Mouse (Mus musculus) frontal cortex, postnatal 36 days (tissue): ENCODE data around the gene Upb1.
"Not testable (repeated sequence)": the region's sequence is repeated elsewhere in the genome, so short reads cannot be mapped to it uniquely, and the experiment has no call there.

Source experiments
- DNase-seq, 2 experiments: peaks; one replicate each; pipeline ENCODE4 v3.0.0; 2022; ENCODE audit warnings: low spot score in 2 of 2

The Upb1 gene

DNA sequence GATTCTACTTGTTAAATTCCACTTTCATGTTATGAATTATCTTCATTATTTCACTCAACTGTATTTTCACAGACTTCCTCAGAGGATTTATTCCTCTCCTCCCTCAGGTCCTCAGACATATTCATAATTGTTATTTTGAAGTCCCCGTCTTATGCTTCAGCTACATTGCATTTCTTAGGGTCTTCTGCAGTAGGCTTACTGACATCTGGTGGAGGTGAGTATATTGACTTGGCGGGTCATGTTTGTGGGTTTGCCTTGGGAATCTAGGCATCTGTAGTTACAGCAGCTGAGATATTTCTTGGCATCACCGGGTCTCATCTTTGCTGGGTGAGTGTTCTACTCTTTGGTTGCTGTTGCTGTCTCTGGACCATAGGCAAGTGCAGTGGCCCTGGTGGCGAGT, at the start of gene Upb1:
Gene Upb1 (plus strand): TSS at position 158 of the 400 bp plus-strand sequence.
- DNase-seq = no peak

DNA sequence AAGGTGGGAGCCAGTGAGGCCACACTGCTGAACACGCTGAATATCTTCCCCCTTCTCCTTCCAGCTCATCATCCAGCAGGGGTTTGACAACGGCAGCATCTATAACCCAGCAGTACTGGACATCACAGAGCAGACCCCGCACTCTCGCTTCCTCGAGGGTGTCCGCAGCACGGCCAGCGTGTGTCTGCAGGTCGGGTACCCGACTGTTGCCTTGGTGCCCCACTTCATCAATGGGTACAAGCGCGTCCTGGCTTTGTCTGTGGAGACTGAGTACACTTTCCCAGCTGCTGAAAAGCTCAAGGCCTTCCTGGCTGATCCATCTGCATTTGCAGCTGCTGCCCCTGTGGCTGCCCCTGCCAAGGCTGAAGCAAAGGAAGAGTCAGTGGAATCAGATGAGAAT, 48.4 kb upstream of the Upb1 start:
- no peak for DNase-seq

DNA sequence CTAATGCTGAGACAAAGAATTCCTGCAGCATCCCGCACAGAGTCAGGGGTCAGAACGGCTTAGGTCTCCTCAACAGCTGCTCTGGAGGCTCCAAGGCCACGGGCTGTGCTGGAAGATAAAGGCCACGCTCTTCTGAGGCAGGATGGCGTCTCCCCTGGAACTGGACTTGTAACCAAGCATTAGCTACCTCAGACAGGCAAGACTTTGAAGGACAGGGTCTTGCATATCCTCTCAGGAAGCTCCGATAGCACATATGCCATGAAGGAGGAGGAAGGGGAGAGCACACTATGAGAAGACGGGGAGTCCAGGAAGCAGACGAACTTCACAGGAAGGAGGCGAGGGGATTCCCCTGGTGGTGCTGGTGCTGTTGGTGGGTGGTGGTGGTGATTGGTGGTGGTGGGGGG, 47.1 kb upstream of the Upb1 start:
- not testable (repeated sequence) for DNase-seq

DNA sequence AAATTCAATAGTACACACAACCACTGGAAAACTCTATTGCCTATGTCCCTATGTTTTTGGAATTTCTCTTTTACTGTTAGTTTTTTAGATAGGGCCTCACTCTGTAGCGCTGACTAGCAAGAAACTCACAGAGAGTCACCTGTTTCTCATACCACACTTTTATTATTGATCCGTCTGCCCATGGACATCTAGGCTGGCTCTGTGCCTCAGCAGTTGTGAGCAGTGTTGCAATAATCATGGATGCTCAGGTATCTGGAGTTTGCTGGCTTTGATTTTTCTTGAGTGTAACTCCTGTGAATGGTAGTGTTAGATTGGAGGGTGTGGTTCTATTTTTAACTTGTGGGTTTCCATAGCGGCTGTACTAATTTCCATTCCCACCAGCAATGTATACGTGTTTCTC, 45.6 kb upstream of the Upb1 start:
- DNase-seq = no peak

DNA sequence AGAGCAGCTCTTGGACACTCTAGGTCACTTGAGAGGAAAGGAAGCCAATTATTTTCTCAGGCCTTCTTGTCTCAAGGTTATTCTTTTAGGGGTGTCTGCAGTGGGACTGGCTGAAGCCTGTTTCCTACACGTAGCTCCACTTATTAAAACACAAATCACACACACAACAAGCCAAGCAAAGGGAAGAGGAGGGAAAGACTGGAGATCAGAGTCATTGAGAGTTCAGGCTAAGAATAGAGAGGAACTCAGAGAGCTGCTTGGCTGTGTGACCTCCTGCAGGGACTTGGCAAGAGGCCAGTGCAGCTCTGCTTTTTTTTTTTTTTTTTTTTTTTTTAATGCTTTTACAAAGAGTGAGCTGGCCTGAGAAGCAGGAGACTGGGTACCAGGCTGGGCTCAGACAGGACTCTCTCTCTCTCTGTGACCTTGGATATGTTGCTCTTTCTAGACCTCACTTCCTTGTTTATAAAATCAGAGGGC, 36.7 kb upstream of the Upb1 start:
- DNase-seq = peak; percentile 3 to 8

DNA sequence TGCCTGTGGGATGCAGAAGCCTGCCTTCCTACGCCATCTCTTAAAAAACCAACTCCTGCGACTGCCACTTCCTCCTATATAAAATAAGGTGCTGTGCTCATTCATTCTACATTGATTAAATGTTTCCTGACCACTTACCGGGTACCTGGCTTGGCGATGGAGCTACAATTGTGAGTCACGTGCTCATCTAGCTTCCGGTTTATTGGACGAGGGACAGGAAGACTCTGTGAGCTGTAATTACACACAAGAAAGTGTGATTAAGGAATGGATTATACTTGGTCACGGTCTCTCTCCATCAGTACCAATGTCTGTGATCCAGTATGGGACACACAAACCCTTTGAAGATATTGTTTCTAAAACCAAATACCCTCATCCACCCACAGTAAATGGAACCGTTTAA, 36.1 kb upstream of the Upb1 start:
- no peak for DNase-seq

DNA sequence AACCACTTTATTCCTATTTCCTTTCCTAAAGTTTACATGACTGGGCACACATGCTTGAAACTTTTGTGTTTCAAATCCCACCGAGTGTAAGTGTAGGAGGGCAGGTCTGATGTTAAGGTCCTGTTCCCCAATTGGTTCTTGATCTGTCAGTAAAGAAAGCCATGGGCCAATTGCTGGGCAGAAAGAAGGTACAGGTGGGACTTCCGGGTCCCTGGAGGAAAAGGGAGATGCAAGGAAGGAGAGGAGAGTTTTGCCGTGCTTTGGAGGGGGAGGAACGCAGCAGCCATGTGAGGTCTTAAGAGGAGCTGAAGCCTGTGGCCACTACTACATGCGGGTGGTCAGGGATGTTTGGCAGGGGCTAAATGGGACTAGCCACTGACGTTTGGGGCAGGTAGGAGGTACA, 35.7 kb upstream of the Upb1 start:
- no peak for DNase-seq

DNA sequence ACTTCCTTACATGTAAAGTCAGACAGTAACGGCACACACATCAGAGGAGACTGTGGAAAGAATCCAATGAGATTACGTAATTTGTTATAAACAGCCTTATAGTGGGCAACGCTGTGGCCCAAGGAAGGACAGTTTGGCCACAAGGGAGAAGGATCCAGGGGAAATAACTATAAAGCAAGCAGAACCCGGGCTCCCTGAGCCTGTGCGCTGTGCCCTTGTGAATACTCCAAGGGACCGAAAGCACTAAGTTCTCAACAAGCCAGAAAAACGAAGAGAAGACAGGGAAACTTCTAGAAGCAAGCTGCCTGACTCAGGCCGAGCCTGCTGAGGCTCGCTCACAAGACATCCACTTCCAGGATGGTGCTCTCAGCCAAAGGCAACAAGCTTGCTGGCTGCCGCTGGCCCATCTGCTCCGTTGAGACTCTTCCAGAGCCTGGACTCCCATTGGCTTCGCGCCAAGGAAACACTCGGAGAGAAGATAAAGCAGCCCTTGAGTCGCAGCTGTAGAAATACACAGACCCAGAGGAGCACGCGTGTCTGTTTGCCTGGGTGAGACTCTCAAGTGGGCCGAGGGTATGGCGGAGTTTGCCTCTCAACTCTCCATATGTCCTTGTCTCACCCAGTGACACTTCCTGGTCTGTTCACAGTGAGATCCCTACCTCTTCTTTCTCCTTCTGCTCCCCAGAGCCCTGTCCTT, 27.1 kb upstream of the Upb1 start:
- peak; percentile 7 to 13 for DNase-seq

DNA sequence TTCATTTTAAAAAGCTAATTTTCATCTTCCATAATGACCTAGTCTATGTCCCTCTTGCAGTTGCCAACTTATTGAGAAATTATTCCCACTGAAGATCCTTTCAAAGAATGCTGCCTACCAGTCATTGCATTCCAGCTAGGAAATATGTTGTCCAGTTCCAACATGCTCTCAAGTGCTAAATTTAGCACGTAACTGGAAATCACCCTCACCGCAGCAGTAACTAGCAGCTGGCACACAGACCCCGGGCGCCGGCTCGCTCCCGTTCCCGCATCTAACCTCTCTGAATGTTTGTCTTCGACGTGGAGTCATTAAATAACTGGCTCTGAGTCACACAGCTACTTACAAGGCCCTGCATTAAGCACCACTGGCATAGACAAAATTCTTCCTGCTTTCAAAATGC, 22.2 kb upstream of the Upb1 start:
- DNase-seq = no peak

DNA sequence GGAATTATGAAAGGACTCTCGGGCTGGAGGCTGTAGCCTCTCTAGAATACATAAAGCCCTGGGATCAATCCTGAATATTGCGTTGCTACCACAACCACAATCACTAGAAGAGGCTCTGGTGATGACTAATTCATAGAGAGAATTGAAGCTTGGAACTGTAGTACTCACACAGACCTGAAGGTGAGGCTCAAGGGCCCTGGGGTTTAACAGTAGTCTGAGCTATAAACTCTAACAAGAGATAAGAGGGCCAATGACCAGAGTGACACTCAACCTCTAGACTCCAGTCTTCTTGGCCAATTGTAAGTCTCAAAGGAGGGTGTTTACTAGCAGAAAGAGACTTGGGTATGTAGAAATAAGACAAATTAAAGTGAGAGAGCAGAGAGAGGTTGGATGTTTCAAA, 10.8 kb upstream of the Upb1 start:
- no peak for DNase-seq

DNA sequence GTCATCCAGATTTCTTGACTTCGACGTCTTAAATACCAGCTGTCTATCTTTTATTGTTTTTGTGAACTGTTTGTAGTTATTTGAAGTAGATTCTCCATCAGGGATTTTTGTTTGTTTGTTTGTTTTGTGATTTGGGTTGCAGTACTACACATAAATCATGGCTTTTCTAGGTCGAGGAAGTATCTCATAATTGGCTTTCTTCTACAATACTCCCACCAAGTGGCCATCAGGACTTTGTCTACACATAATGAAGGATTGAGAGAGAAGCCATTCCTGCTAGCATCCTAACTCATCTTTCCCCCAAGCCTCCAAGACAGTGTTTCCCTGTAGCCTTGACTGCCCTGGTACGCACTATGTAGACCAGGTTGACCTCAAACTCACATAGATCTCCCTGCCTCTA, 10.1 kb upstream of the Upb1 start:
- no peak for DNase-seq

DNA sequence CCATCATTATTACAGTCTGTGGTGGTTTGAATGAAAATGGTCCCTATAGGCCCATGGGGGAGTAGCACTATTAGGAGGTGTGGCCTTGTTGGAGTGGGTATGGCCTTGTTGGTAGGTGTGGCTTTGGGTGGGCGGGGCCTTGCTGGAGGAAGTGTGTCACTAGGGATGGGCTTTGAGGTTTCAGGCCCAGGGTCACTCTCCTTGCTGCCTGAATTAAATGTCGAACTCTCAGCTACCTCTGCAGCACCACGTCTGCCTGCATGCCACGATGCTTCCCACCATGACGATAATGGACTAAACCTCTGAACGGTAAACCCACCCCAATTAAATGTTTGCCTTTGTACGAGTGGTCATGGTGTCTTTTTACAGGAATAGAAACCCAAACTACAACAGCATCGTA, 6.1 kb upstream of the Upb1 start:
- no peak for DNase-seq

DNA sequence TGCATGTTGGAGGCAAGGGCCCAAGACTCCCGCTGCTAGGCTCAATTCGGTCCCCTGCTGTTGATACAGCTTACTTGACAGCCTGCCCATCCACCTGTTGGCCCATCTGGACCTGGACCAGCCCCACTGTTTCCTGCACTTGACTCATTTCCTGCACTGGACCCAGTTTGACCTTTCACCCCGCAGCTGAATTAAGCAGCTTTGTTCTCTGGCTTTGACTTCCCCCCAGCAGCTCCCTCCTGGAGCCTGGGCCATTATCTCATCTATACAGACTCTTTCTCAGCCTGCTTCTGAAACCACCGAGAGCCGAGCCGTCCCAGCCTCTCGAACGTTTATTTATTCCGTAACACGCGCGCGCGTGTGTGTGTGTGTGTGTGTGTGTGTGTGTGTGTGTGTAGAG, 3.9 kb upstream of the Upb1 start:
- no peak for DNase-seq

DNA sequence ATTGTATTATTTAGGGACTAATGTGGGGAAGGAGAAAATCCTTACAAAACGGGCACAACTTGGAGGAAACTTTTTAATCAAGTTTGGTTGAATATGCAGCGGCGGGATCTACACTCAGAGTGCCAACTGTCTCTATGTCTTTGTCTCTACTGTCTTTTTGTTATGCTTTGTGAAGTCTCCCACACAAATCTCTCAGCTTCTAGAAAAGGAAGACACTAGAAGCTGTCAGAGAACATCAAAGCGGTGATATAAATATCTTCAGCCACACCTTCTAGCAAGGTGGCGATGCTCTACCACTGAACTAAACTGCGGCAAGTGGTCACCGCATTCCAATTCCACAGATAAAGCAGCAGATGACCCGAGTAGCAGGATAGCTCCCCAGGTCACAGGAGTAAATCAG, 5.0 kb downstream of the Upb1 start:
- no peak for DNase-seq

DNA sequence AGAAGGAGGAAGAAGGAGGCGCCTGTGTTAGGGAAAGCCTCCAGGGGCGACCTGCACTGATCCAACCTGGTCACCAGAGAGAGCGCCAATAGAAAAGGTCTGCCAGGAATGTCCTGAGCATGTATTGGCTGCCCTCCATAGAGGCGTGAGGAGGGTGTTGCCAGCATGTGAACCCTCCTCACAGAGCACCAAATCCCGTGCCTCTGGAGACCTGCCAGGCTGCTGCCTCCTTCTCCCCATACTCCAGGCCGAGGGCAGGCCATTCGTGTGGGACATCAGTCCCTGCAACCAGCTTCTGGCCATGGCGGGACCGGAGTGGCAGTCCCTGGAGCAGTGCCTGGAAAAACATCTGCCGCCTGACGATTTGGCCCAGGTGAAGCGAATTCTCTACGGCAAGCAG, 5.8 kb downstream of the Upb1 start:
- DNase-seq = no peak

DNA sequence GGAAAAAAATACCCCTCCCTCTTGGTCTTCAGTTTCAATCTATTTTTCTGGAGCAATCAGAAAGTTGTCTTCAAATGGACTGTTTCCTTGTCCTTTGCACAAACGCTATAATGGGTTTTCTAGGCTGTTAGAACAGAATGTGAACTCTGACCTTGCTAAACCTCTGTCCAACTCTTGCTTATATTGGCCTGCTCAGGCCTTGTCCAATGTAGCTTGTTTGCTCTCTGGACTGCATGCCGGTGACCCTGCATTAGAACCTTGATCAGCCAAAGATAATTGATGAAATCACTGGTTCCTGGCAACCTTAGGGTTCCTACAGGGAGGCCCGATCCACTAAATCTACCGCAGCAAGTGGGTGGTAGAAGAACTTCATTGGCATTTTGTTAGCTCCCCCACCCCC, 6.8 kb downstream of the Upb1 start:
- DNase-seq = no peak

DNA sequence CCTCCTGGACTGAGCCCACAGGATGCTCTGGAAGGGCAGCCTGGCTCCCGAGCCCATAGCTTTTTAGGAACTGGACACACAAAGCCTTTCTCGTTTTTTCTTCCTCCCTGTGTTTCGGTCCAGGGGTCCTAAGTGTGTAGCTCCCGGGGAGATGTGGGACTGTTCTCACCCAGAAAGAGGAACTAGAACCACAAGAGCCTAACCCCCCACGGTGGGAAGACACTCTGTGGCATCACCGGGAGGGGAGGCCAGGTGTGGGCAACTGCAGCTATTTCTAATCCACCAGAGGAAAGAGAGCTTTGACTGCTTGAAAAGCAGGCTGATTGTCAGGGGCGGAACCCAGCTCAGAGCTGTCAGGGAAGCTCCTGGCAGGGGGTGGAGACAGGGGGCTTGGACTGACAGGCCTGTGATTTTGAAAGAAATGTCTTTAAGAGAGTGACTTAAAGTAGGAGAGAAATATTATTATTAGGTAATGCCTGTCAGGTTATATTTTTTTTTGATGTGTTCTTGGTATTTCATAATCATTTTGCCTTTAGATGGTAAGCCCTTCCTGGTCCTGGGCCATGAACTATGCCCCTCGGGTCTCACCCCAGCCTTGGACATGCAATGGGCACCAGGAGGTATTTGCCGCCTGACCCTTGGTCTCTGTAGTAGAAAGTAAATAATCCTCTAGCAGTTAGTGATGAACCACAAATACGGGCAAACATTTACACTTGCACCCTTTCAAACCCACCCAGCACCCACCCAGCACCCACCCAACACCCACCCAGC, 10.6 kb downstream of the Upb1 start:
- DNase-seq = not testable (repeated sequence)

DNA sequence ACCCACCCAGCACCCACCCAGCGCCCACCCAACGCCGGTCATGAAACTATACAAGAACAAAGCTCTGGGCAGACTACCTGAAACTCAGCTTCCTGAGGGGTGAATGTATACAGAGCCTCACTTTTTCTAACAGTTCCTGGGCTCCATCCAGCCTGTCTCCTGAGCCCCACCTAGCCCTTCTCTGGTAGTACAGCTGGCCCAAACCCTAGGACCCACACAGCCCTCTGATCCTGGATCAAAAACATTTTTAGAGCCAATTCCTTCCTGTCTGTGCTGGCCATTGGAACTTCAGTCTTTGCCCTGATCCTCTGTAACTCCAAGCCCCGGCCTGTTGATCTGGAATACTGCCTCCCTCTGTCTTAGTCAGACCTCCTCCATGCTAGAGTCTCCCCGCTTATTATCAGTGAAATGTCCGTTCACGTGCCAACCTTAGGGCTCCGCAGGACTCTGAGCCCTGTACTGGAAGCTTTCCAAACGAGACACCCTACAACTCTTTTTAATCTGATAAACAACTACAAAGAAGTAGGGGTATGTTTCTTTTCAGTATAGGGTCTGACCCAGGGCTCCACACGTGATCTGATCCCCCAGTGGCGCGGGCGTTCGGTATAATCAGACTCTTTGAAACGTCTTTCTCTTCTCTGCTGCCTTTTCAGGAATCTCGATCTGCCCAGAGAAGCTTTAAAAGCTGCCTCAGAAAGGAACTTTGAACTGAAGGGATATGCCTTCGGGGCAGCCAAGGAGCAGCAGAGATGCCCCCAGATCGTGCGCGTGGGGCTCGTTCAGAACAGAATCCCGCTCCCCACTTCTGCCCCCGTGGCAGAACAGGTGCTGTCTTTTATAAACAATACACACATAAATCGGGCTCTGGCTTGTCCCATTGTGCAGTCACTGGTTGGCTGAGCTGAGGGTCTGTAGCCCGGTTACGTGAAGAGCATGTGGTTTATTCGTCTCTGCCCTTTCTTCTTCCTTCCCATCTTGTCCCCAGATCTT, 11.5 kb downstream of the Upb1 start:
- DNase-seq = no peak

DNA sequence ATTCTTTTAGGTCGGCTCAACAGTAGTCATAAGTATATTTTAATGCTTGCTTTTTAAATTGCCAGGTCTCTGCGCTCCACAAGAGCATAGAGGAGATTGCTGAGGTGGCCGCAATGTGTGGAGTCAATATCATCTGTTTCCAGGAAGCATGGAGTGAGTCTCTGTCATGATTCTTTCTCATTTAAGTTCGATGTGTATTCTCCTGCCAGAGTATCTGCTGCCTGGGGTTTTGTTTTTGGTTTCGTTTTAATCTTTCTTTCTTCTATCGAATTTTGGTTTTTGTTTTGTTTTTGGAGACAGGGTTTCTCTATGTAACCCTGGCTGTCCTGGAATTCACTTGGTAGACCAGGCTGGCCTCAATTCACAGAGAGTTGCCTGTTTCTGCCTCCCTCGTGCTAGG, 14.0 kb downstream of the Upb1 start:
- DNase-seq = no peak

DNA sequence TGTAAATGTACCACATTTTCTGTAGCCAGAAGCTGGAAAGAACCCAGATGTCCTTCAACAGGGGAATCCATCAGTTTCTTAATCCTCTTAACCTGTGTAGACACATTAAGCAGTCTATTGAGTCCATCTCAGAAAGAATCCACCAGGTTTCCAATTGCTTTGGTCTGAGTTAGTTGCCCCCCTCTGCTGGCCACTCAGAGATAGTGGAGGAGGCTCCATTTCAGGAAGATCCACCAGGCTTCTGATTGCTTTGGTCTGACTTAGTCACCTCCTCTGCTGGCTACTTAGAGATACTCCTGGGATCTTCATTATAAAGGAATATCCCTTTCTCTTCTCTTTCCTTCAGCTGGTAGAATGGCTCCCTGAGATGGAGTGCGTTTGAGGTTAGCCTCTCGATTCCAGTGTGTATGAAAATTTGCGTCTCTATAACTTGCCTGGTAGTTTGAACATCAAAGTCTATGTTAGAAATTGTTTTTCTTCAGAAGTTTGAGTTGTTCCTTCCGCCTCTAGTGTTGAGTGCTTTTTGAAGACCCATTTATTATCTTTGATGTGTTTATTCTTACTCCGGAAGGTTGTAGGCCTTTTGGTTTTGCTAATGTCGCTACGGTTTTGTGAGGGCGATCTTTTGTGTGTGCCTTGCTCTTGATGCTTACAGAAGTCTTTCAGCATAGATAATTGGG, 16.6 kb downstream of the Upb1 start:
- no peak for DNase-seq

DNA sequence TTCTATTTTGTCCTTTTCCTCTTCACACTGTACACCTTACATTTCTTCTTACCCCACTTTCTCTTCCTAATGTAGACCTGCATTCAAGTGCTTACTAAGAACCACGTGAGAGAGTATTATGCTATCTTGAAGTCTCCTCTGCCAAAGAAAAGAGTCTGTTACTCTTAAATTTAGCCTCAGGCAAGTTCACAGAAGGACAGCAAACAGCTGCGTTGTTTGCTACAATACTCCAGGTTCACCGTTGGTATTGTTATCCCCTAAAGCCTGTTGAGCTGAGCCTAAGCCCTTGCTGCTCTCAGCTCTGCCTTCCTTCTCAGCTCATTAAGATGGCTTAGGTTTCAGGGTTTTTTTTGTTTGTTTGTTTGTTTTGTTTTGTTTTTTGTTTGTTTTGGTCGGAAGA, 17.8 kb downstream of the Upb1 start:
- no peak for DNase-seq

DNA sequence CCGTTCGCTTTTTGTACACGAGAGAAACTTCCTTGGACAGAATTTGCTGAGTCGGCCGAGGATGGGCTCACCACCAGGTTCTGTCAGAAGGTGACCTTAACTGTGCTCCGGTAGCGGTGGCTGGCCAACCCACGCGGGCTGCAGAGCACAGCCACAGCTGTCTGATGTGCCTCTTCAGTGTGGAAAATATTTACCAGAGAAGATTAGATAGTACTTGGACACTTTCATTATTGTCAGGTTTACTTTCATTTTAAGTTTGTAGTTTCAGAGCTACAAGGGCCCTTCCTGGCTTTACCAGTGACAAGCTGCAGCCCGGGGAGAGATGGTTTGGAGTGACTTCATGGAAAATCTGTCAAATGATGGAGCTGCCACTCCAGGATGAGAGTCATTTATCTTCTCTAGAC, 23.6 kb downstream of the Upb1 start:
- DNase-seq = no peak
